Mouse (Mus musculus): ENCODE results near the gene Cux1. TPM values are rescaled to one million over a fixed set of nuclear protein-coding genes. Genes with fewer than 3 reads are reported as not detected.
A peak's percentile ranks its signal among the peaks of the same experiment; 100 is the strongest.

Cux1 gene
- total RNA-seq, 1 experiment from 2014 or later: 172 TPM

GRCm38 (mm10) chr5:136429647-136430046, 137.6 kb downstream of the Cux1 start:
- peak; percentile 12 to 43; a peak in 1 of 4 replicates for ATAC-seq (replicated peaks in 1 of 2; ENCODE audit: insufficient read depth in 1 of 2, low FRiP score in 2 of 2, low TSS enrichment in 1 of 2, low read depth in 1 of 2, poor library complexity in 2 of 2, severe bottlenecking in 2 of 2)

- 0 out of 4 replicates have a peak, but pooled peaks of 1 of the 2 experiments have one; percentile 6 for ATAC-seq (replicated peaks in 1 of 2; ENCODE audit: insufficient read depth in 1 of 2, low FRiP score in 2 of 2, low TSS enrichment in 1 of 2, low read depth in 1 of 2, poor library complexity in 2 of 2, severe bottlenecking in 2 of 2)
These were observed 138.7 kb downstream of the Cux1 start for GRCm38 (mm10) chr5:136428498-136429060.

- ATAC-seq (replicated peaks in 1 of 2; ENCODE audit: insufficient read depth in 1 of 2, low FRiP score in 2 of 2, low TSS enrichment in 1 of 2, low read depth in 1 of 2, poor library complexity in 2 of 2, severe bottlenecking in 2 of 2): no peak
These were observed 139.4 kb downstream of the Cux1 start for GRCm38 (mm10) chr5:136427772-136428497.

- ATAC-seq (replicated peaks in 1 of 2; ENCODE audit: insufficient read depth in 1 of 2, low FRiP score in 2 of 2, low TSS enrichment in 1 of 2, low read depth in 1 of 2, poor library complexity in 2 of 2, severe bottlenecking in 2 of 2): no peak
These were observed 140.0 kb downstream of the Cux1 start for GRCm38 (mm10) chr5:136427121-136427771.

GRCm38 (mm10) chr5:136422948-136423347, 144.3 kb downstream of the Cux1 start:
- no peak for ATAC-seq (replicated peaks in 1 of 2; ENCODE audit: insufficient read depth in 1 of 2, low FRiP score in 2 of 2, low TSS enrichment in 1 of 2, low read depth in 1 of 2, poor library complexity in 2 of 2, severe bottlenecking in 2 of 2)

- no peak for ATAC-seq (replicated peaks in 1 of 2; ENCODE audit: insufficient read depth in 1 of 2, low FRiP score in 2 of 2, low TSS enrichment in 1 of 2, low read depth in 1 of 2, poor library complexity in 2 of 2, severe bottlenecking in 2 of 2)
These were observed 145.4 kb downstream of the Cux1 start for GRCm38 (mm10) chr5:136421885-136422284.

- peak; percentile 53 to 67; a peak in 2 of 4 replicates for ATAC-seq (replicated peaks in 1 of 2; ENCODE audit: insufficient read depth in 1 of 2, low FRiP score in 2 of 2, low TSS enrichment in 1 of 2, low read depth in 1 of 2, poor library complexity in 2 of 2, severe bottlenecking in 2 of 2)
These were observed 146.0 kb downstream of the Cux1 start for GRCm38 (mm10) chr5:136421316-136421715.

- ATAC-seq (replicated peaks in 1 of 2; ENCODE audit: insufficient read depth in 1 of 2, low FRiP score in 2 of 2, low TSS enrichment in 1 of 2, low read depth in 1 of 2, poor library complexity in 2 of 2, severe bottlenecking in 2 of 2): no peak
These were observed 146.9 kb downstream of the Cux1 start for GRCm38 (mm10) chr5:136420342-136420741.

GRCm38 (mm10) chr5:136417891-136418290, 149.4 kb downstream of the Cux1 start:
- no peak for ATAC-seq (replicated peaks in 1 of 2; ENCODE audit: insufficient read depth in 1 of 2, low FRiP score in 2 of 2, low TSS enrichment in 1 of 2, low read depth in 1 of 2, poor library complexity in 2 of 2, severe bottlenecking in 2 of 2)

GRCm38 (mm10) chr5:136414479-136414878, 152.8 kb downstream of the Cux1 start:
- ATAC-seq (replicated peaks in 1 of 2; ENCODE audit: insufficient read depth in 1 of 2, low FRiP score in 2 of 2, low TSS enrichment in 1 of 2, low read depth in 1 of 2, poor library complexity in 2 of 2, severe bottlenecking in 2 of 2): no peak

- ATAC-seq (replicated peaks in 1 of 2; ENCODE audit: insufficient read depth in 1 of 2, low FRiP score in 2 of 2, low TSS enrichment in 1 of 2, low read depth in 1 of 2, poor library complexity in 2 of 2, severe bottlenecking in 2 of 2): peak; percentile 65 to 71
These were observed 156.6 kb downstream of the Cux1 start for GRCm38 (mm10) chr5:136410681-136411181.

GRCm38 (mm10) chr5:136406357-136406756, 160.9 kb downstream of the Cux1 start:
- ATAC-seq (replicated peaks in 1 of 2; ENCODE audit: insufficient read depth in 1 of 2, low FRiP score in 2 of 2, low TSS enrichment in 1 of 2, low read depth in 1 of 2, poor library complexity in 2 of 2, severe bottlenecking in 2 of 2): no peak

GRCm38 (mm10) chr5:136403565-136403961, 163.7 kb downstream of the Cux1 start:
- ATAC-seq (replicated peaks in 1 of 2; ENCODE audit: insufficient read depth in 1 of 2, low FRiP score in 2 of 2, low TSS enrichment in 1 of 2, low read depth in 1 of 2, poor library complexity in 2 of 2, severe bottlenecking in 2 of 2): peak; percentile 60 to 68

GRCm38 (mm10) chr5:136402622-136403564, 164.4 kb downstream of the Cux1 start:
- 0 out of 4 replicates have a peak, but pooled peaks of 1 of the 2 experiments have one; percentile 37 for ATAC-seq (replicated peaks in 1 of 2; ENCODE audit: insufficient read depth in 1 of 2, low FRiP score in 2 of 2, low TSS enrichment in 1 of 2, low read depth in 1 of 2, poor library complexity in 2 of 2, severe bottlenecking in 2 of 2)

- ATAC-seq (replicated peaks in 1 of 2; ENCODE audit: insufficient read depth in 1 of 2, low FRiP score in 2 of 2, low TSS enrichment in 1 of 2, low read depth in 1 of 2, poor library complexity in 2 of 2, severe bottlenecking in 2 of 2): no peak
These were observed 168.6 kb downstream of the Cux1 start for GRCm38 (mm10) chr5:136398706-136399105.

GRCm38 (mm10) chr5:136396699-136397098, 170.6 kb downstream of the Cux1 start:
- ATAC-seq (replicated peaks in 1 of 2; ENCODE audit: insufficient read depth in 1 of 2, low FRiP score in 2 of 2, low TSS enrichment in 1 of 2, low read depth in 1 of 2, poor library complexity in 2 of 2, severe bottlenecking in 2 of 2): peak; percentile 66 to 68

- 0 out of 4 replicates have a peak, but pooled peaks of 1 of the 2 experiments have one; percentile 4 for ATAC-seq (replicated peaks in 1 of 2; ENCODE audit: insufficient read depth in 1 of 2, low FRiP score in 2 of 2, low TSS enrichment in 1 of 2, low read depth in 1 of 2, poor library complexity in 2 of 2, severe bottlenecking in 2 of 2)
These were observed 171.0 kb downstream of the Cux1 start for GRCm38 (mm10) chr5:136396256-136396655.
